Mouse (Mus musculus): ENCODE results near the gene Unk. TPM values are rescaled to one million over a fixed set of nuclear protein-coding genes. Genes with fewer than 3 reads are reported as not detected.
A peak's percentile ranks its signal among the peaks of the same experiment; 100 is the strongest.

The Unk gene
- polyA plus RNA-seq, 1 experiment from 2014 or later: 41.3 TPM

GRCm38 (mm10) chr11:116024356-116024808, 5.7 kb upstream of the Unk start:
- peaks cover 9% of the 10 kb centered on the region for H3K4me1 ChIP-seq (replicated peaks; ENCODE audit: control insufficient read depth, insufficient read depth, low read length)

GRCm38 (mm10) chr11:116025056-116025845, 4.9 kb upstream of the Unk start:
- H3K27ac ChIP-seq (ENCODE audit: low read length): no peak overlapping the region; the same call in 1 of the 2 replicates
- H3K4me1 ChIP-seq (replicated peaks; ENCODE audit: control insufficient read depth, insufficient read depth, low read length): peaks cover 9% of the 10 kb centered on the region
- no peak for ATAC-seq (ENCODE audit: low read depth)
- H3K36me3 ChIP-seq (ENCODE audit: control insufficient read depth, insufficient read depth, low read length): peaks cover 14% of the 10 kb centered on the region
- H3K9me3 ChIP-seq (ENCODE audit: control insufficient read depth, low read length): no peaks in the 10 kb centered on the region
- H3K4me2 ChIP-seq (ENCODE audit: low read depth, low read length): no peak overlapping the region
- 87% methylated on average over 3 of the region's 3 CpGs for WGBS
- no peaks in the 10 kb centered on the region for H3K27me3 ChIP-seq (ENCODE audit: control insufficient read depth, insufficient read depth, low read depth, low read length)
- H3K9ac ChIP-seq (ENCODE audit: low read length): no peak overlapping the region
- no peak overlapping the region for H3K4me3 ChIP-seq (ENCODE audit: low read length)

More at GRCm38 (mm10) chr11:116024356-116024808, 5.7 kb upstream of the Unk start:
- 0% methylated on average over 37 of the region's 37 CpGs for WGBS
- Histone ChIP-seq H3K36me3 (ENCODE audit: control insufficient read depth, insufficient read depth, low read length) (peaks cover 14% of the 10 kb centered on the region), H3K27me3 (ENCODE audit: control insufficient read depth, insufficient read depth, low read depth, low read length) (no peaks in the 10 kb centered on the region), H3K27ac (ENCODE audit: low read length) (peak overlapping the region; percentile 100), H3K9ac (ENCODE audit: low read length) (peak overlapping the region; percentile 100), H3K9me3 (ENCODE audit: control insufficient read depth, low read length) (no peaks in the 10 kb centered on the region), H3K4me3 (ENCODE audit: low read length) (peak overlapping the region; percentile 91), H3K4me2 (ENCODE audit: low read depth, low read length) (0 out of 2 replicates have a peak overlapping the region, but pooled peaks have one; percentile 50)
- peak; percentile 96 for ATAC-seq (ENCODE audit: low read depth)

GRCm38 (mm10) chr11:116027756-116028155, 2.4 kb upstream of the Unk start, which contains the start of gene H3f3b:
Gene H3f3b (minus strand): TSS chr11:116027962.
- peaks cover 10% of the 10 kb centered on the region for H3K4me1 ChIP-seq (replicated peaks; ENCODE audit: control insufficient read depth, insufficient read depth, low read length)
- ATAC-seq (ENCODE audit: low read depth): no peak
- H3K27ac ChIP-seq (ENCODE audit: low read length): no peak within 1 kb of the TSS
- no peak within 1 kb of the TSS for H3K4me3 ChIP-seq (ENCODE audit: low read length)
- H3K4me2 ChIP-seq (ENCODE audit: low read depth, low read length): no peak within 1 kb of the TSS
- H3K9ac ChIP-seq (ENCODE audit: low read length): peak within 1 kb of the TSS; percentile 24; the same call in 1 of the 2 replicates
- H3K36me3 ChIP-seq (ENCODE audit: control insufficient read depth, insufficient read depth, low read length): peaks cover 2% of the 10 kb centered on the region; the same call in 1 of the 2 replicates
- WGBS: 75% methylated on average over 4 of the region's 4 CpGs
- H3K27me3 ChIP-seq (ENCODE audit: control insufficient read depth, insufficient read depth, low read depth, low read length): no peaks in the 10 kb centered on the region
- no peaks in the 10 kb centered on the region for H3K9me3 ChIP-seq (ENCODE audit: control insufficient read depth, low read length)

GRCm38 (mm10) chr11:116028177-116028865, 1.8 kb upstream of the Unk start:
- no peaks in the 10 kb centered on the region for H3K9me3 ChIP-seq (ENCODE audit: control insufficient read depth, low read length)
- no peak for ATAC-seq (ENCODE audit: low read depth)
- no peak overlapping the region for H3K4me3 ChIP-seq (ENCODE audit: low read length)
- peaks cover 1% of the 10 kb centered on the region; the same call in 1 of the 2 replicates for H3K36me3 ChIP-seq (ENCODE audit: control insufficient read depth, insufficient read depth, low read length)
- no peaks in the 10 kb centered on the region for H3K27me3 ChIP-seq (ENCODE audit: control insufficient read depth, insufficient read depth, low read depth, low read length)
- no peak overlapping the region for H3K4me2 ChIP-seq (ENCODE audit: low read depth, low read length)
- WGBS: 78% methylated on average over 9 of the region's 9 CpGs
- H3K27ac ChIP-seq (ENCODE audit: low read length): no peak overlapping the region
- H3K9ac ChIP-seq (ENCODE audit: low read length): no peak overlapping the region
- H3K4me1 ChIP-seq (replicated peaks; ENCODE audit: control insufficient read depth, insufficient read depth, low read length): peaks cover 10% of the 10 kb centered on the region

DNA sequence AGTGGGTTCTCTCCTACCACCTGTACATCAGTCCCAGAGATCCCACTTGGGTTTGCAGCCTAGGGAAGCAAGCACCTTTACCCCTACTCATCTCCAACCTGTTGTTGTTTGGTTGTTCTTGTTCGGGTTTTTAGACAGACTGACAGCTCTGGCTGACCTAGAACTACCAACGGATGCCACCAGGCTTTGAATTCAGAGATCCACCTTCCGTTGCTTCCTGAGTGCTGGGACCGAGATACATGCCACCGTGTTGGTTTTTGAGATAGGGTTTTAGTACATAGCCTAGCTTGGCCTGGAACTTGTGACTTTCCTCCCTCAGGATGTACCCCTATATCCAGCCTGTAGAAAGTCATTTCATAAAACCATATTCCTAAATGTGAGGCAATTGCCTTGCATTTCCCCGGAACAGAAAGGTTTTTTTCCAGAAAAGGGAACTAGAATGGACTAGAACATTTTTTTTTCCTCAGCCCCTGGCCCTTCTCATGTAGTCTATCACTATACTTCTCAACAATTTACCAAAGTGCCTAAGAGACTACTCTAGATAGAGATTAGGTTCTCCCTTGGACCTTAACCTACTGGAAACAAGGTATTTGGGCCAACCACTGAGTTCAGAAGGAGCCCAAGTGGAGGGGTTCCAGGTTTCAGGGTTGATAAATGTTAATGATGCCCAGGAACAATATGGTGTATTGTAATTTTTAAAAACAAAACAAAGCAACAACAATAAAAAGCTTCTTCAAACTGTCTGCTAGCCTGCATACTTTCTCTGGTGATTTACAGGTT, 846 bp upstream of the Unk start:
- peak overlapping the region; percentile 100 for H3K27ac ChIP-seq (ENCODE audit: low read length)
- H3K9ac ChIP-seq (ENCODE audit: low read length): peak overlapping the region; percentile 97
- H3K4me3 ChIP-seq (ENCODE audit: low read length): peak overlapping the region; percentile 84
- peak overlapping the region; percentile 68 for H3K4me2 ChIP-seq (ENCODE audit: low read depth, low read length)
- no peaks in the 10 kb centered on the region for H3K9me3 ChIP-seq (ENCODE audit: control insufficient read depth, low read length)
- no peaks in the 10 kb centered on the region for H3K36me3 ChIP-seq (ENCODE audit: control insufficient read depth, insufficient read depth, low read length)
- WGBS: 75% methylated on average over 6 of the region's 6 CpGs
- H3K27me3 ChIP-seq (ENCODE audit: control insufficient read depth, insufficient read depth, low read depth, low read length): no peaks in the 10 kb centered on the region
- no peak for ATAC-seq (ENCODE audit: low read depth)
- peaks cover 10% of the 10 kb centered on the region for H3K4me1 ChIP-seq (replicated peaks; ENCODE audit: control insufficient read depth, insufficient read depth, low read length)

- 16% methylated on average over 14 of the region's 14 CpGs for WGBS
- H3K27ac ChIP-seq (ENCODE audit: low read length): peak overlapping the region; percentile 100
- peak; percentile 3; the same call in 1 of the 2 replicates for ATAC-seq (ENCODE audit: low read depth)
- H3K36me3 ChIP-seq (ENCODE audit: control insufficient read depth, insufficient read depth, low read length): peaks cover 2% of the 10 kb centered on the region; the same call in 1 of the 2 replicates
- no peaks in the 10 kb centered on the region for H3K27me3 ChIP-seq (ENCODE audit: control insufficient read depth, insufficient read depth, low read depth, low read length)
- H3K4me2 ChIP-seq (ENCODE audit: low read depth, low read length): peak overlapping the region; percentile 69
- H3K9ac ChIP-seq (ENCODE audit: low read length): peak overlapping the region; percentile 97
- H3K4me1 ChIP-seq (replicated peaks; ENCODE audit: control insufficient read depth, insufficient read depth, low read length): peaks cover 10% of the 10 kb centered on the region
- no peaks in the 10 kb centered on the region for H3K9me3 ChIP-seq (ENCODE audit: control insufficient read depth, low read length)
- H3K4me3 ChIP-seq (ENCODE audit: low read length): peak overlapping the region; percentile 84
These were observed 1.1 kb downstream of the Unk start for GRCm38 (mm10) chr11:116030898-116031845.

DNA sequence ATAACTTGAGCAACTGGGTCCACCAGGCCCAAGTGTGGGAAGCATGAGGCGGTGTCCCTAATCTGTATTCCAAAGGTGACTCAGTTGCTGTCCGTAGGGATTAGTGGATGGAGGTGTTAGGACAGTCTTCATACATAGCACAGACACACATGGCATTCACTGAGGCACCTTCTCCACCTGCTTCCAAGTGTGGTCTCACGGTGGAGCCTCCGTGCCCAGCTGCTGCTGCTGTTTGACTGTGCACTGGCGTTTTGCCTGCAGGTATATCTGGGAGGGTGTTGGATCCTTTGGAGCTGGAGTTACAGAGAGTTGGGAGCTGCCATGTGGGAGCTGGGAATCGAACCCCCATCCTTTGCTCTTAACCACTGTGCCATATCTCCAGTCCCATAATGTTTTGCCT, 4.5 kb downstream of the Unk start:
- H3K27me3 ChIP-seq (ENCODE audit: control insufficient read depth, insufficient read depth, low read depth, low read length): no peaks in the 10 kb centered on the region
- H3K4me3 ChIP-seq (ENCODE audit: low read length): no peak overlapping the region
- H3K9me3 ChIP-seq (ENCODE audit: control insufficient read depth, low read length): no peaks in the 10 kb centered on the region
- ATAC-seq (ENCODE audit: low read depth): no peak
- WGBS: 93% methylated on average over 6 of the region's 6 CpGs
- no peak overlapping the region for H3K27ac ChIP-seq (ENCODE audit: low read length)
- H3K9ac ChIP-seq (ENCODE audit: low read length): no peak overlapping the region
- H3K4me2 ChIP-seq (ENCODE audit: low read depth, low read length): no peak overlapping the region
- peaks cover 11% of the 10 kb centered on the region; the same call in 1 of the 2 replicates for H3K36me3 ChIP-seq (ENCODE audit: control insufficient read depth, insufficient read depth, low read length)
- peaks cover 10% of the 10 kb centered on the region for H3K4me1 ChIP-seq (replicated peaks; ENCODE audit: control insufficient read depth, insufficient read depth, low read length)

DNA sequence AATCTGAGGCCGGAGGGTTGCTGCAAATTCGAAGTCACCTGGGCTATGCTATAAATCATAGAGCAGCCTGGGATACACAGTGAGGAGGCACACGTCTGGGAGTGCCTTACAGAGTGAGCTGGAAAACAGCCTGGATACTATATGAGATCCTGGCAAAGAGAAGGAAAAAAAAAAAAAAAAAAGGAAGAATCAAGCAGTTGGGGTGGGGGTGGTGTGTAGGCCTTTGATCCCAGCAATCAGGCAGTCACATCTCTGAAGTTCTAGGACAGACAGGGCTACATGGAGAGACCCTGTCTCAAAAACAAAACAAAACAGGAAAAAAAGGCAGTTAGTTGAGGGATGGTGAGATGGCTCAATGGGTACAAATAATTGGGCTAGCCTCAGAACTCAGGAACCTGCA, 6.5 kb downstream of the Unk start:
- ATAC-seq (ENCODE audit: low read depth): no peak
- no peak overlapping the region for H3K9ac ChIP-seq (ENCODE audit: low read length)
- H3K4me3 ChIP-seq (ENCODE audit: low read length): no peak overlapping the region
- H3K36me3 ChIP-seq (ENCODE audit: control insufficient read depth, insufficient read depth, low read length): peaks cover 11% of the 10 kb centered on the region; the same call in 1 of the 2 replicates
- H3K4me2 ChIP-seq (ENCODE audit: low read depth, low read length): no peak overlapping the region
- H3K4me1 ChIP-seq (replicated peaks; ENCODE audit: control insufficient read depth, insufficient read depth, low read length): peaks cover 5% of the 10 kb centered on the region
- H3K27me3 ChIP-seq (ENCODE audit: control insufficient read depth, insufficient read depth, low read depth, low read length): no peaks in the 10 kb centered on the region
- no peaks in the 10 kb centered on the region for H3K9me3 ChIP-seq (ENCODE audit: control insufficient read depth, low read length)
- no peak overlapping the region for H3K27ac ChIP-seq (ENCODE audit: low read length)
- WGBS: 83% methylated on average over 3 of the region's 3 CpGs

Measured in lung, embryonic 16.5 days (tissue).